Mouse (Mus musculus) G1E (cell line): Measurements from ENCODE around the gene Lrrc75b.

Experiments used
- CTCF ChIP-seq: IDR thresholded peaks from 2 replicates; pipeline ENCODE4 v1.5.1; 2012; ENCODE audit warnings: low read depth, low read length, inconsistent platforms, mixed read lengths
- GATA1 ChIP-seq: IDR thresholded peaks from 2 replicates; pipeline ENCODE4 v1.6.1; 2012; ENCODE audit warnings: borderline replicate concordance, low read length, inconsistent platforms, mixed read lengths
- GATA2 ChIP-seq: IDR thresholded peaks from 2 replicates; pipeline ENCODE4 v1.6.1; 2012; ENCODE audit warnings: low read depth, low read length, inconsistent platforms, borderline replicate concordance
- TAL1 ChIP-seq: conservative IDR thresholded peaks from 2 replicates; pipeline ENCODE4 v1.6.1; 2012; ENCODE audit warnings: low read depth, low read length, inconsistent platforms, mixed read lengths

GRCm38 (mm10) chr10:75595981-75596380 lies 35.9 kb upstream of the Lrrc75b start:
- TF ChIP-seq CTCF (no peak), GATA1 (no peak), TAL1 (no peak), GATA2 (no peak)
